Mouse (Mus musculus) testis, adult 2 months (tissue): ENCODE results near the gene Msi1. TPM values are rescaled to one million over a fixed set of nuclear protein-coding genes. Genes with fewer than 3 reads are reported as not detected.

ENCODE experiments used
- H3K27ac ChIP-seq: fragments of 200-500 bp; 2 replicates; pipeline ENCODE4 v1.5.1; 2012; ENCODE audit warnings: low read depth, low read length; ENCODE audit not compliant: control insufficient read depth, insufficient read depth
- H3K27me3 ChIP-seq: fragments of 200-500 bp; 2 replicates; pipeline ENCODE4 v1.6.1; 2012; ENCODE audit warnings: mild to moderate bottlenecking, low read length, moderate library complexity; ENCODE audit not compliant: control insufficient read depth, insufficient read depth
- H3K36me3 ChIP-seq: fragments of 200-500 bp; 2 replicates; pipeline ENCODE4 v1.6.1; 2012; ENCODE audit warnings: mild to moderate bottlenecking, low read length; ENCODE audit not compliant: control insufficient read depth, insufficient read depth
- H3K4me1 ChIP-seq: fragments of 200-500 bp; 2 replicates; pipeline ENCODE4 v1.6.1; 2012; ENCODE audit warnings: low read length; ENCODE audit not compliant: control insufficient read depth, insufficient read depth
- H3K4me3 ChIP-seq: fragments of 200-500 bp; 2 replicates; pipeline ENCODE4 v1.5.1; 2012; ENCODE audit warnings: low read depth, mild to moderate bottlenecking, low read length, moderate library complexity, mixed read lengths; ENCODE audit not compliant: control insufficient read depth
- CTCF ChIP-seq: fragments of 200-500 bp; IDR thresholded peaks from 2 replicates; pipeline ENCODE4 v1.5.1; 2012; ENCODE audit warnings: low read depth, mild to moderate bottlenecking, inconsistent platforms, low read length, moderate library complexity; ENCODE audit not compliant: control insufficient read depth, insufficient read depth, insufficient replicate concordance
- POLR2A ChIP-seq: fragments of 200-500 bp; IDR thresholded peaks from 2 replicates; pipeline ENCODE4 v1.6.1; 2012; ENCODE audit warnings: low read depth, mild to moderate bottlenecking, inconsistent platforms, low read length, moderate library complexity; ENCODE audit not compliant: control insufficient read depth
- polyA plus RNA-seq: library from polyadenylated mRNA; depleted of rRNA; stranded (reverse); fragments of >200 nt; gene quantifications from 2 replicates; pipeline ENCODE4 v1.2.3, GENCODE M21; 2012

The Msi1 gene
- polyA plus RNA-seq, 1 experiment = 61.9 TPM

- H3K4me1 ChIP-seq = no peaks in the 10 kb centered on the region; the same call in 1 of the 2 replicates
- H3K27ac ChIP-seq = no peak overlapping the region
- H3K4me3 ChIP-seq = no peak overlapping the region
- H3K27me3 ChIP-seq = no peaks in the 10 kb centered on the region
- TF ChIP-seq CTCF (no peak), POLR2A (no peak)
- no peaks in the 10 kb centered on the region for H3K36me3 ChIP-seq
These were observed 26.4 kb downstream of the Msi1 start for GRCm38 (mm10) chr5:115455838-115456237.

GRCm38 (mm10) chr5:115458918-115459317, 29.5 kb downstream of the Msi1 start:
- Histone ChIP-seq H3K27ac (no peak overlapping the region), H3K27me3 (no peaks in the 10 kb centered on the region), H3K4me1 (no peaks in the 10 kb centered on the region; the same call in 1 of the 2 replicates), H3K36me3 (no peaks in the 10 kb centered on the region), H3K4me3 (no peak overlapping the region)
- TF ChIP-seq POLR2A (no peak), CTCF (no peak)

- peaks cover 8% of the 10 kb centered on the region for H3K4me1 ChIP-seq
- no peaks in the 10 kb centered on the region for H3K27me3 ChIP-seq
- no peaks in the 10 kb centered on the region for H3K36me3 ChIP-seq
- TF ChIP-seq CTCF (peak; percentile 27; the same call in 1 of the 2 replicates), POLR2A (0 out of 2 replicates have a peak, but pooled peaks have one; percentile 6)
- peak overlapping the region; percentile 10; the same call in 1 of the 2 replicates for H3K27ac ChIP-seq
- peak overlapping the region; percentile 55 for H3K4me3 ChIP-seq
These were observed 35.2 kb downstream of the Msi1 start for GRCm38 (mm10) chr5:115464408-115465115.

- TF ChIP-seq CTCF (no peak), POLR2A (no peak)
- H3K4me3 ChIP-seq = no peak within 1 kb of the TSS
- H3K27ac ChIP-seq = no peak within 1 kb of the TSS
- peaks cover 11% of the 10 kb centered on the region for H3K4me1 ChIP-seq
- H3K36me3 ChIP-seq = no peaks in the 10 kb centered on the region
- H3K27me3 ChIP-seq = no peaks in the 10 kb centered on the region
These were observed 36.4 kb downstream of the Msi1 start, which contains the start of gene Pla2g1b for GRCm38 (mm10) chr5:115465642-115466420. TSS of gene Pla2g1b (plus strand) at chr5:115466262.

- Histone ChIP-seq H3K27ac (no peak overlapping the region), H3K27me3 (no peaks in the 10 kb centered on the region), H3K36me3 (no peaks in the 10 kb centered on the region), H3K4me1 (peaks cover 13% of the 10 kb centered on the region), H3K4me3 (no peak overlapping the region)
- TF ChIP-seq CTCF (no peak), POLR2A (no peak)
These were observed 40.4 kb downstream of the Msi1 start for GRCm38 (mm10) chr5:115469791-115470190.

- peak overlapping the region; percentile 20; the same call in 1 of the 2 replicates for H3K4me3 ChIP-seq
- TF ChIP-seq CTCF (peak; percentile 70; the same call in 1 of the 2 replicates), POLR2A (no peak)
- H3K27me3 ChIP-seq = no peaks in the 10 kb centered on the region; the same call in 1 of the 2 replicates
- H3K4me1 ChIP-seq = peaks cover 20% of the 10 kb centered on the region
- H3K36me3 ChIP-seq = no peaks in the 10 kb centered on the region
- H3K27ac ChIP-seq = no peak overlapping the region
These were observed 41.5 kb downstream of the Msi1 start for GRCm38 (mm10) chr5:115470766-115471531.

GRCm38 (mm10) chr5:115473191-115473590, 43.8 kb downstream of the Msi1 start:
- Histone ChIP-seq H3K27me3 (no peaks in the 10 kb centered on the region; the same call in 1 of the 2 replicates), H3K4me1 (peaks cover 25% of the 10 kb centered on the region), H3K27ac (no peak overlapping the region), H3K36me3 (no peaks in the 10 kb centered on the region), H3K4me3 (no peak overlapping the region)
- TF ChIP-seq POLR2A (no peak), CTCF (no peak)
